In the genomic region with DNA sequence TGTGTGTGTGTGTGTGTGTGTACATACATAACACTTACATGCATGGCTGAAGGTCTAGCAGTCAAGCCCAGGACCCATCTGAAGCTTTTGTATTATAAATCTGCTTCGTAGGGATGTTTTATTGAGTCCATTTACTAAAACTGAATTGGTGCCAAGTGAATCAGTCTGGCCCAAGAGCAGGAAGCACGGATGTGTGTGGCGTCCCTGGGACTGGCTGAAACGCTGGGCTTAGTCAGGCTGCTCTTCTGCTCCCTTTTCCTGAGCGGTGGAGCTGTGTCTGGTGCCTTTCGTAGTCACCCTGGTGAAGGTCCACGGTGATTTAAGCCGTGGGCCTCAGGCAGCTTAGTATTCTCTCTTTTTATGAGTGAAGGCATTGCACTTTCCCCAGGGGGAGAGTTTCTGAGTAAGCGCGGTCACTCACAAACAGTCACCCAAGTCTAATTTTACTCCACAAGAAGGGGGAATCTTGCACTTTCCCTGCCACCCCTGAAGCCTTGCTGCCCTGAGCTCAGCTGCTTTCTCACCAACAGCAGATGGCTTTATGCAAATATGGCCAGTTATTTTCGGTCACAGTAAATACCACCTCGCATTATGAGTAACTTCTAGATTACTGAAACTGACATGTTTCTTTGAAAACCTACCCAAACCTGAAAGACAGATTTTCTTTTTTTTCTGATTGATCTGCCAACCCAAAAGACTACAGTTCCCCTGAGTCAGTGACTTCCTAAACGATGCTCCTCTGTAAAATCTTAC, we compare ENCODE assay signal across 10 mouse cellular contexts.
DNase-seq lines count a peak whose midpoint lies in the region; ATAC-seq and TF ChIP-seq lines count a peak whose summit lies in the region.
"Had no signal": no experiment of that assay in that cellular context is flagged by ENCODE, and none has a peak within 500 bp of the region (broad histone marks: within the 10 kb centered on the region; RNA-seq: fewer than 3 reads in every experiment).

No protein-coding gene starts in this region.

- no peaks in the 10 kb centered on the region for H3K27me3 ChIP-seq in midbrain, embryonic 13.5 days
- H3K27me3 ChIP-seq in liver, embryonic 11.5 days (replicated peaks; ENCODE audit: control insufficient read depth, insufficient read depth, low read length) = no peaks in the 10 kb centered on the region

- H3K4me3 ChIP-seq in left cerebral cortex, adult 2 months = no peak overlapping the region
- H3K4me3 ChIP-seq in midbrain, embryonic 13.5 days (replicated peaks) = no peak overlapping the region
- no peak overlapping the region for H3K4me3 ChIP-seq in liver, embryonic 11.5 days (ENCODE audit: low read depth, low read length)
- H3K4me3 ChIP-seq: limb, embryonic 12.5 days had no signal

- peak overlapping the region; percentile 29; the same call in 1 of the 2 replicates for H3K9ac ChIP-seq in midbrain, embryonic 13.5 days (replicated peaks)
- no peak overlapping the region for H3K9ac ChIP-seq in liver, embryonic 11.5 days (ENCODE audit: low read depth, low read length)
- H3K9ac ChIP-seq: limb, embryonic 12.5 days had no signal

- intact Hi-C loops in left cerebral cortex, postnatal 25 days (cut with DNase I) = no loop called here
- intact Hi-C loops in left cerebral cortex, adult 2 months (cut with DNase I) = no loop called here

- peak; percentile 36 to 41 for DNase-seq in cerebellum, postnatal 10 days
- no peak for DNase-seq in cerebellum, adult 11 months
- DNase-seq in left cerebral cortex, postnatal 25 days (ENCODE audit: low spot score in 2 of 2) = peak; percentile 16 to 65
- DNase-seq in left cerebral cortex, adult 2 months (ENCODE audit: extremely low spot score in 1 of 2, low spot score in 2 of 2) = no peak
- DNase-seq in cerebellum, postnatal 25 days = peak; percentile 28 to 40
- DNase-seq in liver, embryonic 11.5 days (ENCODE audit: low spot score) = no peak
- no peak for DNase-seq in urinary bladder, adult 2 months (ENCODE audit: low spot score)
- DNase-seq: gastrocnemius, postnatal 10 days had no signal

- TF ChIP-seq CTCF in left cerebral cortex, adult 2 months (IDR thresholded peaks at IDR 0.05) = no peak

- H3K9me3 ChIP-seq in midbrain, embryonic 13.5 days = no peaks in the 10 kb centered on the region
- H3K9me3 ChIP-seq in liver, embryonic 11.5 days (ENCODE audit: control insufficient read depth, low read length) = no peaks in the 10 kb centered on the region
- H3K9me3 ChIP-seq: limb, embryonic 12.5 days had no signal

- H3K4me1 ChIP-seq in midbrain, embryonic 13.5 days (replicated peaks) = peaks cover 29% of the 10 kb centered on the region
- H3K4me1 ChIP-seq in liver, embryonic 11.5 days (replicated peaks; ENCODE audit: control insufficient read depth, insufficient read depth, low read length) = no peaks in the 10 kb centered on the region

- 60% methylated on average over 13 of the region's 13 CpGs for WGBS in midbrain, embryonic 13.5 days
- WGBS in liver, embryonic 11.5 days = 83% methylated on average over 13 of the region's 13 CpGs

- ATAC-seq in midbrain, embryonic 13.5 days = 0 out of 2 replicates have a peak, but pooled peaks have one; percentile 30
- no peak for ATAC-seq in liver, embryonic 11.5 days (replicated peaks; ENCODE audit: low FRiP score)

- H3K27ac ChIP-seq in left cerebral cortex, adult 2 months = no peak overlapping the region
- 0 out of 2 replicates have a peak overlapping the region, but pooled peaks have one; percentile 39 for H3K27ac ChIP-seq in midbrain, embryonic 13.5 days
- H3K27ac ChIP-seq in liver, embryonic 11.5 days (ENCODE audit: low read depth, low read length) = no peak overlapping the region
- H3K27ac ChIP-seq: limb, embryonic 12.5 days had no signal

- no peak overlapping the region for H3K4me2 ChIP-seq in midbrain, embryonic 13.5 days (replicated peaks)
- H3K4me2 ChIP-seq in liver, embryonic 11.5 days = no peak overlapping the region
- H3K4me2 ChIP-seq: limb, embryonic 12.5 days had no signal

- peaks cover 8% of the 10 kb centered on the region; the same call in 1 of the 2 replicates for H3K36me3 ChIP-seq in midbrain, embryonic 13.5 days
- H3K36me3 ChIP-seq in liver, embryonic 11.5 days (ENCODE audit: control insufficient read depth, insufficient read depth, low read length) = no peaks in the 10 kb centered on the region

Comparison
In these comparisons a context has a peak if more than half of its experiments do, and no peak if none do; other contexts are left out.
1. DNase-seq: peak in cerebellum, postnatal 10 days (2 of 2), left cerebral cortex, postnatal 25 days (2 of 2) and cerebellum, postnatal 25 days (2 of 2); none in cerebellum, adult 11 months (single experiment), left cerebral cortex, adult 2 months (0 of 2), liver, embryonic 11.5 days (single experiment) and urinary bladder, adult 2 months (single experiment).